Mouse (Mus musculus) liver, embryonic 13.5 days (tissue): ENCODE measurements around the gene Comt. TPM values are rescaled to one million over a fixed set of nuclear protein-coding genes. Genes with fewer than 3 reads are reported as not detected.

Experiments used
- ATAC-seq: fragments of 200-750 bp; cut with Nextera tagmentation; 2 replicates; pipeline ENCODE4 v1.8.0; 2017; ENCODE audit warnings: low read depth, mild to moderate bottlenecking, moderate number of reproducible peaks, moderate library complexity
- DNase-seq: peaks from one replicate; pipeline ENCODE4 v3.0.0; 2022
- H3K27ac ChIP-seq: fragments of 300-500 bp; sonication (generic); 2 replicates; pipeline ENCODE4 v1.5.1; 2015; ENCODE audit warnings: moderate library complexity, mild to moderate bottlenecking, inconsistent platforms
- H3K27me3 ChIP-seq: fragments of 300-500 bp; sonication (generic); 2 replicates; pipeline ENCODE4 v1.6.1; 2015; ENCODE audit warnings: mild to moderate bottlenecking, inconsistent platforms
- H3K36me3 ChIP-seq: fragments of 300-500 bp; sonication (generic); 2 replicates; pipeline ENCODE4 v1.6.1; 2015; ENCODE audit warnings: mild to moderate bottlenecking, inconsistent platforms
- H3K4me1 ChIP-seq: fragments of 300-500 bp; sonication (generic); replicated peaks from 2 replicates; pipeline ENCODE4 v1.6.1; 2015; ENCODE audit warnings: inconsistent platforms
- H3K4me2 ChIP-seq: fragments of 300-500 bp; sonication (generic); 2 replicates; pipeline ENCODE4 v1.6.1; 2015; ENCODE audit warnings: inconsistent platforms, mild to moderate bottlenecking, moderate library complexity
- H3K4me3 ChIP-seq: fragments of 300-500 bp; sonication (generic); replicated peaks from 2 replicates; pipeline ENCODE4 v1.5.1; 2015; ENCODE audit warnings: mild to moderate bottlenecking, inconsistent platforms
- H3K9ac ChIP-seq: fragments of 300-500 bp; sonication (generic); 2 replicates; pipeline ENCODE4 v1.6.1; 2015; ENCODE audit warnings: mild to moderate bottlenecking, inconsistent platforms
- H3K9me3 ChIP-seq: fragments of 300-500 bp; sonication (generic); replicated peaks from 2 replicates; pipeline ENCODE4 v1.6.1; 2016; ENCODE audit warnings: inconsistent platforms
- WGBS: fragments of 180-500 bp; shearing (Covaris S2); methylation state at CpG from one replicate; pipeline ENCODE4 v1.1.7; 2015; ENCODE audit not compliant: insufficient replicate concordance; 5-methylcytosine and 5-hydroxymethylcytosine counted together
- polyA plus RNA-seq: library from polyadenylated mRNA; unstranded; fragments of >200 nt; fragmentation: Nextera tagmentation; extraction: Ambion mirVana; gene quantifications from 2 replicates; pipeline ENCODE4 v1.2.1, GENCODE M21; 2015

Comt gene
- polyA plus RNA-seq, 1 experiment from 2014 or later = 110 TPM

DNA sequence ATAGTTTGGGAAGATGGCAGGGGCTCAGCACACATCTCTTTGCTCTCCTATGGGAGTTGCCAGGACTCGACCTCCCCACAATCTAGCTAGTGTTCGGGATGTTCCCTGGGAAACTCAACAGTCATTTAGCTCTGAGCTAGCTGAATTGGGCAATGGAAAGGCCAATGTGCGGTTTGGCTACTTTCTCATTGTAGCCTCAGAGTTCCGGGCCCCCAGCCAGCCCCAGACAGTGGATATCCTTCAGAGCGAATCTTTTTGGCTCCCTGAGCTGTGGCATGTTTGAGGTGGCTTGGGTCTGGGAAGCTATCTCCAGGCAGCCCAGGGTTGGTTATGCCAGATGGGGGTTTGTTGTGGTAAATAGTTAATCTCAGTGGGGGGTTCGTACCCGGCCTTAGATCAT, 40.2 kb downstream of the Comt start:
- DNase-seq (no peak), ATAC-seq (no peak)
- H3K4me2 ChIP-seq = no peak overlapping the region
- no peaks in the 10 kb centered on the region for H3K9me3 ChIP-seq
- no peaks in the 10 kb centered on the region for H3K36me3 ChIP-seq
- H3K4me1 ChIP-seq = peaks cover 73% of the 10 kb centered on the region
- H3K27ac ChIP-seq = 0 out of 2 replicates have a peak overlapping the region, but pooled peaks have one; percentile 9
- H3K9ac ChIP-seq = peak overlapping the region; percentile 33; the same call in 1 of the 2 replicates
- 68% methylated on average over 7 of the region's 7 CpGs for WGBS
- H3K27me3 ChIP-seq = no peaks in the 10 kb centered on the region
- no peak overlapping the region for H3K4me3 ChIP-seq

DNA sequence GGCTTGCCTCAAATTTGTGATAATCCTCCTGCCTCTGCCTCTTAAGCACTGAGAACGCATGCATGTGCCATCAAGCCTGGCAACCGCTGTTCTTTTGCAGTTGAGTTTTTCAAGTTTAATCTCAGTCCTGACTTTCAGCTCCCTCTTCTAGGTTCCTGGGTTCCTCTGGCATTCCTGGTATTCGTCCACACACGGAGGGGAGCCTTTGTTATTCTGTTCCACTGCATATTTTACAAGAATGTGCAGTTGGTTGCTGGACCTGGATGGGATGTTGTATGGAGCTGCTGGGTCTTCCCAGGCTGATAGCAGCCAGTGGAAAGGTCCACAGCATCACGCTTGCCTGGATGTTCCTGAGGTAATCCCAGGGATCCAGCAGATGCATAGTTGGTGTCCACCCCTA, 41.2 kb downstream of the Comt start:
- Histone ChIP-seq H3K4me3 (no peak overlapping the region), H3K9me3 (no peaks in the 10 kb centered on the region), H3K9ac (no peak overlapping the region), H3K27ac (no peak overlapping the region), H3K27me3 (no peaks in the 10 kb centered on the region), H3K36me3 (no peaks in the 10 kb centered on the region), H3K4me1 (peaks cover 62% of the 10 kb centered on the region), H3K4me2 (no peak overlapping the region)
- WGBS = 80% methylated on average over 5 of the region's 5 CpGs
- ATAC-seq = no peak
- no peak for DNase-seq

DNA sequence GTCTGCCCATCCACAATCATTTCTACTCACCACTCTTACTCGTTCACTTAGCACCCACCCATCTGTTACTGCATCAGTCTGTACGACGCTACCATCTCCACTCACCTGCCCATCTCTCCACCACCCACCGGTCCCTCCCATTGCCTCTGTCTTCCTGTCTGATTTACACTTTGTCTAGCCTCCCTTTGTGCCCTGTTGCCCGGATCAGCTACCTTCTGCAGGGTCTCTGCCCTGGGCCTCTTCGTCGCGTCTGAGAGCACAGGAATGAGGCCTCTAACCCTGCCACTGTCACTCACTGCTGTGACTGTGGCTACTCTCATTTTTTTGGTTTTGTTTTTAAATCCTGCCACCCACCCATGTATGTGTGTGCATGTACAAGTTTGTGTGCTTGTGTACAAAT, 42.0 kb downstream of the Comt start:
- Histone ChIP-seq H3K4me1 (peaks cover 55% of the 10 kb centered on the region), H3K9me3 (no peaks in the 10 kb centered on the region), H3K4me3 (no peak overlapping the region), H3K4me2 (no peak overlapping the region), H3K36me3 (no peaks in the 10 kb centered on the region), H3K27me3 (no peaks in the 10 kb centered on the region), H3K27ac (no peak overlapping the region), H3K9ac (no peak overlapping the region)
- DNase-seq (no peak), ATAC-seq (no peak)
- 78% methylated on average over 8 of the region's 8 CpGs for WGBS

DNA sequence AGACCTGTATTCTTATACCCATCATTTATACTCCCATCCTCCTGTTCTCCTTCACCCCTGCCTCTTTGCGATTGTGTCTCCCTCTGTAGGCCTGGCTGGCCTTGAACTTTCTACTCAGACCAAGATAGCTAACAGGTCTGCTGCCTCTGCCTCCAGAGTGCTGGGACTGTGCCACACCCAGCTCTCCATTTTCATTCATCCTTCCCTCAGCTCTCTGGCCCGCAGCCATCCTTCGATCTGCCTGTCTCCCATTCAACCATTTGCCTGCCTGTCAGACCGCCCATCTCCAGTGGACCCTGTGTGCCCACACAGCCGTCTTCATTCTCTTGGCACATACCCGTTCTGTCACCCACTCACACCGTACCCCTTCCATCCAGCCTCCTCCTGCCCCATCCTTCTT, 42.4 kb downstream of the Comt start:
- Histone ChIP-seq H3K36me3 (no peaks in the 10 kb centered on the region), H3K27me3 (no peaks in the 10 kb centered on the region), H3K9me3 (no peaks in the 10 kb centered on the region), H3K4me3 (no peak overlapping the region), H3K27ac (0 out of 2 replicates have a peak overlapping the region, but pooled peaks have one; percentile 9), H3K9ac (no peak overlapping the region), H3K4me1 (peaks cover 50% of the 10 kb centered on the region), H3K4me2 (no peak overlapping the region)
- ATAC-seq = no peak
- no peak for DNase-seq
- 76% methylated on average over 7 of the region's 7 CpGs for WGBS

DNA sequence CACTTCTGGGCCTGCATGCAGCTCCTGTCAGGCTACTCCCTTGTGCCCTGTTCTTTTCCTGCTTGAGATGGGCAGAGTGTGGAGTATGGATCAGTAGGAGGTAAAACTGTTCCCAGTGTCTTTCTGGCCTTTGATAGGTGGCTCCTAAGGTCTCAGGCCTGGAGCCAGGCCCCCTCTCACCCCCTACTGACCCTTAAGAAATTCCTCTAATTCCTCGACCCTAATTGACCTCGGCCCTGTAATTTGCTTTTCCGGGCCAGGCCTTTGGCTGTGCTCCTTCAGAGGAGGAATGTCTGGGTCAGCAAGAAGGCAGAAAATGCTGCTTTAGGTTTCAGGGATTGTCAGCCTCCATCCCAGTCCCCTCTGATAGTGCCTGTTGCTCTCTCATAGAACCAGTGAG, 42.9 kb downstream of the Comt start:
- Histone ChIP-seq H3K27me3 (no peaks in the 10 kb centered on the region), H3K9me3 (no peaks in the 10 kb centered on the region), H3K4me3 (no peak overlapping the region), H3K36me3 (no peaks in the 10 kb centered on the region), H3K27ac (0 out of 2 replicates have a peak overlapping the region, but pooled peaks have one; percentile 9), H3K4me2 (no peak overlapping the region), H3K4me1 (peaks cover 46% of the 10 kb centered on the region), H3K9ac (no peak overlapping the region)
- WGBS = 72% methylated on average over 3 of the region's 3 CpGs
- no peak for ATAC-seq
- DNase-seq = no peak

GRCm38 (mm10) chr16:18383045-18383726, 43.5 kb downstream of the Comt start:
- Histone ChIP-seq H3K36me3 (no peaks in the 10 kb centered on the region), H3K4me2 (no peak overlapping the region), H3K4me3 (no peak overlapping the region), H3K27ac (no peak overlapping the region), H3K27me3 (no peaks in the 10 kb centered on the region), H3K4me1 (peaks cover 40% of the 10 kb centered on the region), H3K9me3 (no peaks in the 10 kb centered on the region), H3K9ac (no peak overlapping the region)
- 76% methylated on average over 9 of the region's 9 CpGs for WGBS
- DNase-seq (no peak), ATAC-seq (no peak)

GRCm38 (mm10) chr16:18381621-18382258, 44.9 kb downstream of the Comt start:
- Histone ChIP-seq H3K4me3 (no peak overlapping the region), H3K36me3 (no peaks in the 10 kb centered on the region), H3K9ac (no peak overlapping the region), H3K27me3 (no peaks in the 10 kb centered on the region), H3K27ac (no peak overlapping the region), H3K4me1 (peaks cover 35% of the 10 kb centered on the region), H3K4me2 (no peak overlapping the region), H3K9me3 (no peaks in the 10 kb centered on the region)
- WGBS = 71% methylated on average over 6 of the region's 6 CpGs
- DNase-seq (no peak), ATAC-seq (no peak)

GRCm38 (mm10) chr16:18380495-18381063, 46.1 kb downstream of the Comt start:
- 67% methylated on average over 6 of the region's 6 CpGs for WGBS
- no peaks in the 10 kb centered on the region for H3K27me3 ChIP-seq
- H3K36me3 ChIP-seq = no peaks in the 10 kb centered on the region
- no peak overlapping the region for H3K9ac ChIP-seq
- no peak overlapping the region for H3K4me2 ChIP-seq
- ATAC-seq (no peak), DNase-seq (no peak)
- H3K27ac ChIP-seq = no peak overlapping the region
- no peak overlapping the region for H3K4me3 ChIP-seq
- H3K9me3 ChIP-seq = no peaks in the 10 kb centered on the region
- H3K4me1 ChIP-seq = peaks cover 32% of the 10 kb centered on the region

DNA sequence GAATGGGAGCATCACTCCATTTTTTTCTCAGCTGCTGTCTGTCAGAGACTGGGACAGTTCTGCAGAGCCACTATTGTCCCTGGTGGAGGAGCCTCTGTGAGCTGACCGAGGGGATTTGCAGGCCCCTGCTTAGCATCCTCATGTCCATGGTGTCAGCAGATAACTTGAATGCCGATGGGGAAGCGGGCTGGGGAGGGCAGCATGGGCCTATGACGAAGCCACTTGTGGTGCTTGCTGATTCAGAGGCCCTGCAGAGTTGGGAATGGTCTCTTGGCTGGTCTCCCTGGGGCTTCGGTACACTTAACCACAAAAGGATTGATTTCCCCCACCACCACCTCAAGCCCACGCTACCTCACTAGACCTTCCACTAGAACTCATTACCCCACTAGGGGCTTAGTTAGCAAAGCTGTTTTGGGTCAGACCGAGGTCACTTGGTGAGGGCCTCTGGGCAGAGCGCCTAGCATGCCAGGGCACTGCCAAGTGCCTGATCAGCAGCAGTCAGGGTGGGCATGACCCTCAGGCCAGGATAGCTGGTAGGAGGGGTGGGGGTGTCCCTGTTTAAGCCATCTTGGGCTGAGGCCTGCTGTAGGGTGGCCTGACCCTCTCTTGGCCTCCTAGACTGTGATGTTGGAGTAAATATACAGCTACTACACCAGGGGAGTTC, 47.2 kb downstream of the Comt start:
- Histone ChIP-seq H3K9ac (no peak overlapping the region), H3K4me3 (no peak overlapping the region), H3K9me3 (no peaks in the 10 kb centered on the region), H3K4me1 (peaks cover 32% of the 10 kb centered on the region), H3K36me3 (no peaks in the 10 kb centered on the region), H3K27ac (no peak overlapping the region), H3K4me2 (no peak overlapping the region), H3K27me3 (no peaks in the 10 kb centered on the region)
- no peak for ATAC-seq
- DNase-seq = no peak
- WGBS = 74% methylated on average over 8 of the region's 8 CpGs

DNA sequence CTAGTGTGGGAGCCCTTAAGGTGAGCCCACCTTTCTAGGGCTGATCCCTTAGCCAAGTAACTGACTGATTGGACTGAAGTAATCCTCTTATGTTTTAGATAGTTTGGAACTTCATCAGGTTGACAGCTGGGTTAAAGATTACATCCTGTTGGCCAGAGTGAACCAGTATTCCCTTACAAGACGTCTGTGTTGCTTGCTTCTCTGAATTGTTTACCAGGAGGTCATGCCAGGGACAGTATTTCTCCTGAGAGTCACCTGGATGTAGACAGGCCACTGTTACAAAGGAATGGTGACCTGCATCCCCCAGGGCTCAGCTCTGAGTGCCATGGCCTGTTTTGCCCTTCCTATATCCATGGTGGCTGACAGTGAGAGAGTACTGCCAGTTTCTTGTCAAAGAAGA, 48.2 kb downstream of the Comt start:
- no peak for ATAC-seq

GRCm38 (mm10) chr16:18377203-18377602, 49.4 kb downstream of the Comt start:
- no peaks in the 10 kb centered on the region for H3K9me3 ChIP-seq
- DNase-seq (no peak), ATAC-seq (peak; percentile 66)
- no peaks in the 10 kb centered on the region for H3K36me3 ChIP-seq
- peak overlapping the region; percentile 36; the same call in 1 of the 2 replicates for H3K27ac ChIP-seq
- no peaks in the 10 kb centered on the region for H3K27me3 ChIP-seq
- H3K4me3 ChIP-seq = no peak overlapping the region
- no peak overlapping the region for H3K4me2 ChIP-seq
- peaks cover 21% of the 10 kb centered on the region for H3K4me1 ChIP-seq
- H3K9ac ChIP-seq = peak overlapping the region; percentile 3; the same call in 1 of the 2 replicates
- 22% methylated on average over 3 of the region's 3 CpGs for WGBS

More for the DNA sequence above, 48.2 kb downstream of the Comt start:
- 34% methylated on average over 1 of the region's 1 CpGs for WGBS
- Histone ChIP-seq H3K4me1 (peaks cover 25% of the 10 kb centered on the region), H3K9ac (no peak overlapping the region), H3K27ac (no peak overlapping the region), H3K9me3 (no peaks in the 10 kb centered on the region), H3K36me3 (no peaks in the 10 kb centered on the region), H3K4me3 (no peak overlapping the region), H3K27me3 (no peaks in the 10 kb centered on the region), H3K4me2 (no peak overlapping the region)
- no peak for DNase-seq
